Mouse (Mus musculus) neutrophil, adult 5-6 weeks (primary cell): ENCODE data around the gene Zfp994. TPM values are rescaled to one million over a fixed set of nuclear protein-coding genes. Genes with fewer than 3 reads are reported as not detected.
"Not testable (repeated sequence)": the region's sequence is repeated elsewhere in the genome, so short reads cannot be mapped to it uniquely, and the experiment has no call there.

Source experiments
- ATAC-seq: fragments of 151-379, 151-347 bp; 2 replicates; pipeline ENCODE4 v1.8.0; 2017; ENCODE audit warnings: mild to moderate bottlenecking, moderate TSS enrichment; ENCODE audit not compliant: insufficient number of reproducible peaks, poor library complexity, low FRiP score, severe bottlenecking; ENCODE audit errors: extremely low read depth
- total RNA-seq: library from RNA; stranded (forward); fragments of 200-1000 nt; gene quantifications from 2 replicates; pipeline ENCODE4 v1.2.3, GENCODE M21; 2017

Gene Zfp994
- 6.6 and 7.5 TPM in 2 replicates for total RNA-seq

DNA sequence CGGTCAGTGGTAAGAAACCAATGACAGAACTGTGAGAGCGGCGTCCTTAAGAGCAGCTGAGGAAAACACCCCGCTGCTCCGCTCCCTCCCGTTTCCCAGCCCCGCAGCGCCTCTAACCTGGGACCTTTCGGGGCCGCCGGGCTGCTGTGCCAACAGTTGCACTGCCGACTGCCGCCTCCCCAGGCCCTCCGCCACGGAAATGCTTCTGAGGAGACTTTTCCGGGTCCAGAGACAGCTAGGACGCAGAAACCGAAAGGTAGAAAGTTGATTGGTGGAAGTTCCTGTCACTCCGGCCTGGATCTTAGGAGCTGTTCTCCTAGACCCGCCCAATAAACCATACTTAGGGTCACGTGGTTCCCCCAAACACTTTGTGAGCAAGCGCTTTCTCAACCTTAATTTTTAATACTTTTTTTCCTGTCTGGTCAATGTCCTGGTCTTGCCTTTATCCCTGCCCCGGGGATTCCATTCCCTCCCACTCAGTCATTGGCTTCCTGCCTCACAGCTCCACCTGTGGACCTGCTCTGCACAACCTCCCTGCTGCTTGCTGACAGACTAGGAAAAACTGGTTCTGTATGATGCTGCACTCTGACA, at the start of gene Zfp994:
Gene Zfp994 (minus strand): TSS at position 195 of the 591 bp plus-strand sequence.
- peak; percentile 97 for ATAC-seq

DNA sequence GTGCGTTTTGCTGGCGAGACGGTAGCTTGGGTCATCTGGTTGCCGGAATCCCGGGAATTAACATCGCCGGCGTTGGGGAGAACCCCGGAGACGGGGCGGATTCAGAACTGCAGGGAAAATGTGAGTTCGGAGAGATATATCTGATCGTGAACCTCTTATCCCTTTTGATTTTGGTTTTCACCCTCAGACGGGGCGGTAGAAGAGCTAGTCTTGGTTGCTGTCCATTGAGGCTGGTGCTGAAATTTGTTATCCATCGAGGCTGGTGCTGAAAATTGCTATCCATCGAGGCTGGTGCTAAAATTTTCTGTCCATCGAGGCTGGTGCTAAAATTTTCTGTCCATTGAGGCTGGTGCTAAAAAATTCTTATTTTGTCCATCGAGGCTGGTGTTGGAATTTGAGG, 5.3 kb upstream of the Zfp994 start:
- not testable (repeated sequence) for ATAC-seq

DNA sequence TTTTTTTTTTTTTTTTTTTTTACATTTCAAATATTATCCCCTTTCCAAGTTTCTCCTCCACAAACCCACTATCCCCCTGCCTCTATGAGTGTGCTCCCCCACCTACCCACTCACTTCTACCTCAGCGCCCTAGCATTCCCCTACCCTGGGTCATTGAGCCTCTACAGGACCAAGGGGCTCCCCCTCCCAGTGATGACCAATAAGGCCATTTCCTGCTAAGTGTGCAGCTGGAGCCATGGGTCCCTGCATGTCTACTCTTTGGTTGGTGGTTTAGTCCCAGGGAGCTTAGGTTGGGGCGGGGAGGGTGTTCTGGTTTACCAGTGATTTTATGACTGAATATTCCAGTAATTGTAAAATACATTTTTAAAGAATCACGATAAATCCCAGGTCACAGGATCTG, 401 bp downstream of the Zfp994 start:
- ATAC-seq: 0 out of 2 replicates have a peak, but pooled peaks have one; percentile 7

DNA sequence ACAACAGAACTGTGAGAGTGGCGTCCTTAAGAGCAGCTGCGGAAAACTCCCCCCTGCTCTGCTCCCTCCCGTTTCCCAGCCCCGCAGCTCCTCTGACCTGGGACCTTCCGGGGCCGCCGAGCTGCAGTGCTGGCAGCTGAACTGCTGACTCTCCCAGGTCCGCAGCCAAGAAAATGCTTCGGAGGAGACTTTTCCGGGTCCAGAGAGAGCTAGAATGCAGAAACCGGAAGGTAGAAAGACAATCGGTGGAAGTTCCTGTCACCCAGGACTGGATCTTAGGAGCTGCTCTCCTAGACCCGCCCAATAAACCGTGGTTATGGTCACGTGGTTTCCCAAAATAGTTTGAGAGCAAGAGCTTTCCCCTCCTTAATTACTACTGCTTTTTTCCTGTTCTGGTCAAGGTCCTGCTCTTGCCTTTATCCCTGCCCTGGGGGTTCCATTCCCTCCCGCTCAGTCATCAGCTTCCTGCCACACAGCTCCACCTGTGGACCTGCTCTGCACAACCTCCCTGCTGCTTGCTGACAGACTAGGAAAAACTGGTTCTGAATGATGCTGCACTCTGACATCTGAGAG, 59.6 kb downstream of the Zfp994 start, which contains the start of gene Zfp947:
Gene Zfp947 (minus strand): TSS at position 469 of the 573 bp plus-strand sequence.
- peak; percentile 36; the same call in 1 of the 2 replicates for ATAC-seq

DNA sequence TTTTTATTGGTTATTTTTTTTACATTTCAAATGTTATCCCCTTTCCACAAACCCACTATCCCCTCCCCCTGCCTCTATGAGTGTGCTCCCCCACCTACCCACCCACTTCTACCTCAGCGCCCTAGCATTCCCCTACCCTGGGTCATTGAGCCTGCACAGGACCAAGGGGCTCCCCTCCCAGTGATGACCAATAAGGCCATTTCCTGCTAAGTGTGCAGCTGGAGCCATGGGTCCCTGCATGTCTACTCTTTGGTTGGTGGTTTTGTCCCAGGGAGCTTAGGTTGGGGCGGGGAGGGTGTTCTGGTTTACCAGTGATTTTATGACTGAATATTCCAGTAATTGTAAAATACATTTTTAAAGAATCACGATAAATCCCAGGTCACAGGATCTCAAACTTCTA, 60.1 kb downstream of the Zfp994 start:
- ATAC-seq: not testable (repeated sequence)

DNA sequence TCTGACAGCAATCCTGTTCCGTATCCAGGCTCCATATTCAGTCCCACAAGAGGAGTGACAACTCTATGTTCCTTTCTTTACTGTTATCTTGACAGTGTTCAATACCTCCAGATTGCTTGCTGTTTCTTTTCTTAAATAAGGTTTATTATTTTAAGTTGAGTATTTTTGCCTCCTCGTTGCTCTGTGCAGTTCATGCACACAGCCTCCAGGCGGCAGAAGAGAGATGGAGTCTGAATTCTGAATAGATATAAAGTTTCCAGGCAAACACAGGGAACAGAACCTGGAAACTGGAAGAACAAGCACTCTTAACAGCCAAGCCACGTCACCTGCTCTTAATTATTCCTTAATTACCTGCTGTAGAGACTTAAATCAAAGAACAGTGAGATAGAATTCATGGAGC, 71.5 kb downstream of the Zfp994 start:
- ATAC-seq: not testable (repeated sequence)

Other genes starting within 250 kb of the Zfp994 start
- gene Zfp947, start 59.4 kb downstream of the Zfp994 start, total RNA-seq: not detected in 2 replicates
- gene CT030661.1, start 89.2 kb upstream of the Zfp994 start, total RNA-seq: 11.2 and 13.0 TPM in 2 replicates
- 19.6 and 21.4 TPM in 2 replicates for gene Zfp944, start 135.8 kb upstream of the Zfp994 start, total RNA-seq
- 36.2 and 43.9 TPM in 2 replicates for gene Zfp758, start 135.8 kb upstream of the Zfp994 start, total RNA-seq
- 6.2 and 8.6 TPM in 2 replicates for gene Zfp946, start 198.6 kb upstream of the Zfp994 start, total RNA-seq